Mouse (Mus musculus): Measurements from ENCODE around the gene Gsap. TPM values are rescaled to one million over a fixed set of nuclear protein-coding genes. Genes with fewer than 3 reads are reported as not detected.
"Not testable (repeated sequence)": the region's sequence is repeated elsewhere in the genome, so short reads cannot be mapped to it uniquely, and the experiment has no call there.

The Gsap gene
- polyA plus RNA-seq, 2 experiments from 2014 or later = 36.6 to 38.8 TPM

GRCm38 (mm10) chr5:21183046-21183445, 3.0 kb upstream of the Gsap start:
- not testable (repeated sequence) for ATAC-seq

- ATAC-seq = peak; percentile 40
These were observed 766 bp downstream of the Gsap start for GRCm38 (mm10) chr5:21186821-21187220.

GRCm38 (mm10) chr5:21188435-21188834, 2.4 kb downstream of the Gsap start:
- no peak for ATAC-seq

GRCm38 (mm10) chr5:21189036-21189435, 3.0 kb downstream of the Gsap start:
- ATAC-seq = no peak

- no peak for ATAC-seq
These were observed 3.4 kb downstream of the Gsap start for GRCm38 (mm10) chr5:21189460-21189859.

- ATAC-seq = no peak
These were observed 17.4 kb downstream of the Gsap start for GRCm38 (mm10) chr5:21203504-21203903.

GRCm38 (mm10) chr5:21204157-21204556, 18.1 kb downstream of the Gsap start:
- ATAC-seq = peak; percentile 40

GRCm38 (mm10) chr5:21206014-21206413, 20.0 kb downstream of the Gsap start:
- ATAC-seq = no peak

- ATAC-seq = no peak
These were observed 25.4 kb downstream of the Gsap start for GRCm38 (mm10) chr5:21211406-21211805.

- ATAC-seq = peak; percentile 69
These were observed 26.9 kb downstream of the Gsap start for GRCm38 (mm10) chr5:21212933-21213332.

- ATAC-seq = peak; percentile 74
These were observed 27.7 kb downstream of the Gsap start for GRCm38 (mm10) chr5:21213801-21214200.

- ATAC-seq = no peak
These were observed 31.6 kb downstream of the Gsap start for GRCm38 (mm10) chr5:21217453-21218294.

GRCm38 (mm10) chr5:21232876-21233275, 46.8 kb downstream of the Gsap start:
- ATAC-seq = peak; percentile 65

GRCm38 (mm10) chr5:21244575-21244974, 58.5 kb downstream of the Gsap start:
- ATAC-seq = no peak

GRCm38 (mm10) chr5:21245241-21245640, 59.2 kb downstream of the Gsap start:
- ATAC-seq = no peak

GRCm38 (mm10) chr5:21246794-21247193, 60.7 kb downstream of the Gsap start:
- no peak for ATAC-seq

GRCm38 (mm10) chr5:21247916-21248315, 61.9 kb downstream of the Gsap start:
- no peak for ATAC-seq

- ATAC-seq = no peak
These were observed 62.8 kb downstream of the Gsap start for GRCm38 (mm10) chr5:21248834-21249233.

- peak; percentile 57 for ATAC-seq
These were observed 68.9 kb downstream of the Gsap start for GRCm38 (mm10) chr5:21254731-21255525.

GRCm38 (mm10) chr5:21255551-21256132, 69.6 kb downstream of the Gsap start:
- peak; percentile 73 for ATAC-seq

GRCm38 (mm10) chr5:21257126-21257525, 71.1 kb downstream of the Gsap start:
- no peak for ATAC-seq

- no peak for ATAC-seq
These were observed 71.8 kb downstream of the Gsap start for GRCm38 (mm10) chr5:21257806-21258205.

- no peak for ATAC-seq
These were observed 74.7 kb downstream of the Gsap start for GRCm38 (mm10) chr5:21260746-21261145.
